Mouse (Mus musculus): ENCODE measurements around the gene Six5. TPM values are rescaled to one million over a fixed set of nuclear protein-coding genes. Genes with fewer than 3 reads are reported as not detected.

Gene Six5
- total RNA-seq, 1 experiment = 3.0 TPM

- in situ Hi-C loops (cut with MboI; ENCODE audit: low sequenced_read_pairs in 2 of 2, unreplicated experiment in 2 of 2) = no loop called here
- no peak for TF ChIP-seq ZNF384 (IDR thresholded peaks at IDR 0.05; ENCODE audit: low read depth, low read length)
- no peak for TF ChIP-seq MAFK (IDR thresholded peaks at IDR 0.05; ENCODE audit: insufficient read depth, low read depth, low read length)
- TF ChIP-seq ZC3H11A (IDR thresholded peaks at IDR 0.05; ENCODE audit: borderline replicate concordance, low read depth, low read length) = no peak
- TF ChIP-seq HCFC1 (IDR thresholded peaks at IDR 0.05; ENCODE audit: borderline replicate concordance, insufficient read depth, low read length) = peak; percentile 73; the same call in 1 of the 2 replicates
- 0 out of 2 replicates have a peak, but pooled peaks have one; percentile 42 for TF ChIP-seq CHD2 (IDR thresholded peaks at IDR 0.05; ENCODE audit: low read depth, low read length)
- DNase-seq (ENCODE audit: low read depth, low spot score) = peak; percentile 96
- peaks cover 4% of the 10 kb centered on the region; the same call in 1 of the 2 replicates for H3K36me3 ChIP-seq (ENCODE audit: control insufficient read depth, insufficient read depth, low read length, poor library complexity, severe bottlenecking)
- H3K9ac ChIP-seq (ENCODE audit: insufficient read depth, low read depth, low read length, poor library complexity, severe bottlenecking) = peak overlapping the region; percentile 48; the same call in 1 of the 2 replicates
- peaks cover 5 to 10% of the 10 kb centered on the region in 2 experiments; a peak in 1 of 4 replicates for H3K4me1 ChIP-seq (ENCODE audit: control insufficient read depth in 2 of 2, insufficient read depth in 2 of 2, low read length in 2 of 2, poor library complexity in 1 of 2)
- no peaks in the 10 kb centered on the region for H3K9me3 ChIP-seq (ENCODE audit: control insufficient read depth, insufficient read depth, low read depth, low read length)
- H3K27ac ChIP-seq (ENCODE audit: insufficient read depth, low read depth, low read length, poor library complexity, severe bottlenecking) = no peak overlapping the region
- peak overlapping the region; percentile 35 to 70 for H3K4me3 ChIP-seq (ENCODE audit: insufficient read depth in 1 of 2, low read depth in 1 of 2, low read length in 2 of 2, poor library complexity in 1 of 2, severe bottlenecking in 1 of 2)
Measured at GRCm38 (mm10) chr7:19131324-19131848, 37.0 kb downstream of the Six5 start.

- Histone ChIP-seq H3K4me1 (ENCODE audit: control insufficient read depth in 2 of 2, insufficient read depth in 2 of 2, low read length in 2 of 2, poor library complexity in 1 of 2) (peaks cover 2 to 23% of the 10 kb centered on the region in 2 experiments; a peak in 2 of 4 replicates), H3K36me3 (ENCODE audit: control insufficient read depth, insufficient read depth, low read length, poor library complexity, severe bottlenecking) (peaks cover 16% of the 10 kb centered on the region; the same call in 1 of the 2 replicates), H3K4me3 (ENCODE audit: insufficient read depth in 1 of 2, low read depth in 1 of 2, low read length in 2 of 2, poor library complexity in 1 of 2, severe bottlenecking in 1 of 2) (no peak overlapping the region; a peak in 1 of 4 replicates), H3K9me3 (ENCODE audit: control insufficient read depth, insufficient read depth, low read depth, low read length) (no peaks in the 10 kb centered on the region), H3K27ac (ENCODE audit: insufficient read depth, low read depth, low read length, poor library complexity, severe bottlenecking) (no peak overlapping the region), H3K9ac (ENCODE audit: insufficient read depth, low read depth, low read length, poor library complexity, severe bottlenecking) (peak overlapping the region; percentile 42; the same call in 1 of the 2 replicates)
- no peak for DNase-seq (ENCODE audit: low read depth, low spot score)
- TF ChIP-seq ZC3H11A (IDR thresholded peaks at IDR 0.05; ENCODE audit: borderline replicate concordance, low read depth, low read length) (no peak), MAFK (IDR thresholded peaks at IDR 0.05; ENCODE audit: insufficient read depth, low read depth, low read length) (no peak), ZNF384 (IDR thresholded peaks at IDR 0.05; ENCODE audit: low read depth, low read length) (no peak), CHD2 (IDR thresholded peaks at IDR 0.05; ENCODE audit: low read depth, low read length) (no peak), HCFC1 (IDR thresholded peaks at IDR 0.05; ENCODE audit: borderline replicate concordance, insufficient read depth, low read length) (no peak)
- in situ Hi-C loops (cut with MboI; ENCODE audit: low sequenced_read_pairs in 2 of 2, unreplicated experiment in 2 of 2) = no loop called here
Measured at GRCm38 (mm10) chr7:19136168-19136567, 41.8 kb downstream of the Six5 start.

- peak overlapping the region; percentile 42 for H3K9ac ChIP-seq (ENCODE audit: insufficient read depth, low read depth, low read length, poor library complexity, severe bottlenecking)
- no peak overlapping the region for H3K27ac ChIP-seq (ENCODE audit: insufficient read depth, low read depth, low read length, poor library complexity, severe bottlenecking)
- no peak for DNase-seq (ENCODE audit: low read depth, low spot score)
- peak overlapping the region in 1 of 2 experiments; percentile 26; a peak in 2 of 4 replicates for H3K4me3 ChIP-seq (ENCODE audit: insufficient read depth in 1 of 2, low read depth in 1 of 2, low read length in 2 of 2, poor library complexity in 1 of 2, severe bottlenecking in 1 of 2)
- H3K9me3 ChIP-seq (ENCODE audit: control insufficient read depth, insufficient read depth, low read depth, low read length) = no peaks in the 10 kb centered on the region
- in situ Hi-C loops (cut with MboI; ENCODE audit: low sequenced_read_pairs in 2 of 2, unreplicated experiment in 2 of 2) = no loop called here
- TF ChIP-seq HCFC1 (IDR thresholded peaks at IDR 0.05; ENCODE audit: borderline replicate concordance, insufficient read depth, low read length) (no peak), ZC3H11A (IDR thresholded peaks at IDR 0.05; ENCODE audit: borderline replicate concordance, low read depth, low read length) (no peak), MAFK (IDR thresholded peaks at IDR 0.05; ENCODE audit: insufficient read depth, low read depth, low read length) (no peak), ZNF384 (IDR thresholded peaks at IDR 0.05; ENCODE audit: low read depth, low read length) (no peak), CHD2 (IDR thresholded peaks at IDR 0.05; ENCODE audit: low read depth, low read length) (no peak)
- peaks cover 16% of the 10 kb centered on the region; the same call in 1 of the 2 replicates for H3K36me3 ChIP-seq (ENCODE audit: control insufficient read depth, insufficient read depth, low read length, poor library complexity, severe bottlenecking)
- peaks cover 2 to 23% of the 10 kb centered on the region in 2 experiments; a peak in 2 of 4 replicates for H3K4me1 ChIP-seq (ENCODE audit: control insufficient read depth in 2 of 2, insufficient read depth in 2 of 2, low read length in 2 of 2, poor library complexity in 1 of 2)
Measured at GRCm38 (mm10) chr7:19136673-19137334, 42.4 kb downstream of the Six5 start.

- TF ChIP-seq ZC3H11A (IDR thresholded peaks at IDR 0.05; ENCODE audit: borderline replicate concordance, low read depth, low read length) (no peak), ZNF384 (IDR thresholded peaks at IDR 0.05; ENCODE audit: low read depth, low read length) (peak; percentile 94)
- Histone ChIP-seq H3K27ac (ENCODE audit: insufficient read depth, low read depth, low read length, poor library complexity, severe bottlenecking) (no peak overlapping the region), H3K9me3 (ENCODE audit: control insufficient read depth, insufficient read depth, low read depth, low read length) (no peaks in the 10 kb centered on the region), H3K36me3 (ENCODE audit: control insufficient read depth, insufficient read depth, low read length, poor library complexity, severe bottlenecking) (peaks cover 16% of the 10 kb centered on the region; the same call in 1 of the 2 replicates), H3K9ac (ENCODE audit: insufficient read depth, low read depth, low read length, poor library complexity, severe bottlenecking) (0 out of 2 replicates have a peak overlapping the region, but pooled peaks have one; percentile 42), H3K4me1 (ENCODE audit: control insufficient read depth in 2 of 2, insufficient read depth in 2 of 2, low read length in 2 of 2, poor library complexity in 1 of 2) (peaks cover 0 to 21% of the 10 kb centered on the region in 2 experiments; a peak in 2 of 4 replicates), H3K4me3 (ENCODE audit: insufficient read depth in 1 of 2, low read depth in 1 of 2, low read length in 2 of 2, poor library complexity in 1 of 2, severe bottlenecking in 1 of 2) (no peak overlapping the region)
- in situ Hi-C loops (cut with MboI; ENCODE audit: low sequenced_read_pairs in 2 of 2, unreplicated experiment in 2 of 2) = no loop called here
- no peak for DNase-seq (ENCODE audit: low read depth, low spot score)
Measured at GRCm38 (mm10) chr7:19137380-19137779, 43.0 kb downstream of the Six5 start.

All from ES-E14 (cell line).